Mouse (Mus musculus): ENCODE measurements at regions not wholly inside any gene's neighbourhood (a gene's known extent, or its start where the extent isn't known, plus 50 kb on each side); places are given as distances from the start of the nearest gene placed in this dataset.

- TF ChIP-seq CTCF (IDR thresholded peaks at IDR 0.05; ENCODE audit: borderline replicate concordance, control insufficient read depth, extremely low read depth, insufficient read depth, low read length, poor library complexity) (peak; percentile 86), POLR2A (IDR thresholded peaks at IDR 0.05; ENCODE audit: control insufficient read depth, extremely low read depth, insufficient read depth, low read length, poor library complexity) (no peak)
These were observed 222.3 kb downstream of the Brms1l start for GRCm38 (mm10) chr12:56058463-56058862.

Measured in thymus, adult 2 months (tissue).